Mouse (Mus musculus): ENCODE results near the gene Aloxe3. TPM values are rescaled to one million over a fixed set of nuclear protein-coding genes. Genes with fewer than 3 reads are reported as not detected.

The Aloxe3 gene
- total and polyA plus RNA-seq, 3 experiments, result 0.13 TPM; not detected in 2

- Histone ChIP-seq H3K36me3 (ENCODE audit: control insufficient read depth in 1 of 2, insufficient read depth in 2 of 2, low read length in 2 of 2) (peaks cover 0 to 3% of the 10 kb centered on the region in 2 experiments; a peak in 1 of 4 replicates), H3K79me2 (ENCODE audit: control insufficient read depth, insufficient read depth, low read length, poor library complexity) (no peaks in the 10 kb centered on the region), H3K9me3 (replicated peaks; ENCODE audit: insufficient read depth, low read length) (no peaks in the 10 kb centered on the region), H3K4me3 (ENCODE audit: control insufficient read depth in 1 of 2, insufficient read depth in 1 of 2, low read depth in 2 of 2, low read length in 2 of 2) (no peak overlapping the region), H3K4me1 (ENCODE audit: control insufficient read depth in 1 of 2, insufficient read depth in 2 of 2, low read length in 2 of 2) (peaks cover 0 to 12% of the 10 kb centered on the region in 2 experiments; a peak in 3 of 4 replicates), H3K27ac (ENCODE audit: control insufficient read depth, low read depth, low read length) (no peak overlapping the region), H3K9ac (ENCODE audit: control insufficient read depth, low read depth, low read length, poor library complexity, severe bottlenecking) (no peak overlapping the region), H3K27me3 (ENCODE audit: control insufficient read depth in 1 of 2, insufficient read depth in 2 of 2, low read length in 2 of 2) (no peaks in the 10 kb centered on the region; a peak in 1 of 4 replicates)
- DNase-seq (ENCODE audit: low read depth, low spot score), result no peak
- TF ChIP-seq ELF1 (IDR thresholded peaks at IDR 0.05; ENCODE audit: low read depth, low read length) (no peak), CHD1 (IDR thresholded peaks at IDR 0.05; ENCODE audit: low read depth, low read length) (no peak), NRF1 (IDR thresholded peaks at IDR 0.05; ENCODE audit: insufficient read depth, low read depth, low read length, poor library complexity, severe bottlenecking) (no peak), KAT2A (conservative IDR thresholded peaks at IDR 0.05; ENCODE audit: low read depth, low read length) (no peak), POLR2AphosphoS5 (IDR thresholded peaks at IDR 0.05; ENCODE audit: borderline replicate concordance, low read depth, low read length) (no peak), ETS1 (IDR thresholded peaks at IDR 0.05; ENCODE audit: low read depth, low read length) (no peak), MAFK (IDR thresholded peaks at IDR 0.05; ENCODE audit: borderline replicate concordance, low read depth, low read length) (no peak), POLR2AphosphoS2 (IDR thresholded peaks at IDR 0.05; ENCODE audit: low read length) (no peak)
Measured at GRCm38 (mm10) chr11:69077316-69077715, 48.4 kb upstream of the Aloxe3 start.

DNA sequence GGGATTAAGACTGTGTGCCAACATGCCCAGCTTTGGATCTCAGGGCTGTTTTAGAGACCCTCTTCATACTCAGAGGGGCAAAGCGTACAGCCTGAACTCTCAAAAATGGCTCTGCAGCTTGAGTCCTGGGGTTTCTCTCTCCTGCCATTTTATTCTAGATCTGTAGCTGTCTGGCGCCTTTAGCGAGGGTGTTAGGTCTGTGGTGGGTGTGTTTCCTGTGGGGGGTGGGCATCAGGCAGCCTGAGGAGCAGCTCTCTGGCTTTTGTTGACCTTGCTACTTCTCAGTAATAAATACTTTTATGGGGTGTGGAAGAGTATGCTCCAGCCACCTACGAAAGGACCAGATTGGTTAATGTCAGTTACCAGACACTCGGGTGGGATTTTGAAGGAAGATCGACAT, 47.7 kb upstream of the Aloxe3 start:
- Histone ChIP-seq H3K79me2 (ENCODE audit: control insufficient read depth, insufficient read depth, low read length, poor library complexity) (no peaks in the 10 kb centered on the region), H3K27me3 (ENCODE audit: control insufficient read depth in 1 of 2, insufficient read depth in 2 of 2, low read length in 2 of 2) (no peaks in the 10 kb centered on the region; a peak in 2 of 4 replicates), H3K9me3 (replicated peaks; ENCODE audit: insufficient read depth, low read length) (no peaks in the 10 kb centered on the region), H3K9ac (ENCODE audit: control insufficient read depth, low read depth, low read length, poor library complexity, severe bottlenecking) (no peak overlapping the region), H3K4me1 (ENCODE audit: control insufficient read depth in 1 of 2, insufficient read depth in 2 of 2, low read length in 2 of 2) (peaks cover 0 to 12% of the 10 kb centered on the region in 2 experiments; a peak in 3 of 4 replicates), H3K36me3 (ENCODE audit: control insufficient read depth in 1 of 2, insufficient read depth in 2 of 2, low read length in 2 of 2) (peaks cover 0 to 3% of the 10 kb centered on the region in 2 experiments; a peak in 1 of 4 replicates), H3K27ac (ENCODE audit: control insufficient read depth, low read depth, low read length) (no peak overlapping the region), H3K4me3 (ENCODE audit: control insufficient read depth in 1 of 2, insufficient read depth in 1 of 2, low read depth in 2 of 2, low read length in 2 of 2) (no peak overlapping the region)
- TF ChIP-seq ETS1 (IDR thresholded peaks at IDR 0.05; ENCODE audit: low read depth, low read length) (no peak), ZKSCAN1 (IDR thresholded peaks at IDR 0.05; ENCODE audit: low read depth, low read length) (no peak), MAX (IDR thresholded peaks at IDR 0.05; ENCODE audit: low read length) (no peak), NRF1 (IDR thresholded peaks at IDR 0.05; ENCODE audit: insufficient read depth, low read depth, low read length, poor library complexity, severe bottlenecking) (no peak), POLR2AphosphoS2 (IDR thresholded peaks at IDR 0.05; ENCODE audit: low read length) (no peak), POLR2A (IDR thresholded peaks at IDR 0.05; ENCODE audit: control insufficient read depth in 1 of 2, insufficient read depth in 1 of 2, low read depth in 1 of 2, low read length in 2 of 2, poor library complexity in 1 of 2) (no peak), POLR2AphosphoS5 (IDR thresholded peaks at IDR 0.05; ENCODE audit: borderline replicate concordance, low read depth, low read length) (no peak), EP300 (IDR thresholded peaks at IDR 0.05; ENCODE audit: low read depth in 1 of 2, low read length in 2 of 2) (no peak), E2F4 (IDR thresholded peaks at IDR 0.05; ENCODE audit: borderline replicate concordance, low read depth, low read length) (no peak), TAL1 (IDR thresholded peaks at IDR 0.05; ENCODE audit: low read length) (no peak), TBP (IDR thresholded peaks at IDR 0.05; ENCODE audit: low read depth, low read length) (no peak), ZC3H11A (IDR thresholded peaks at IDR 0.05; ENCODE audit: low read depth, low read length) (no peak), MEF2A (IDR thresholded peaks at IDR 0.05; ENCODE audit: extremely low read depth, insufficient replicate concordance, low read depth, low read length, poor library complexity, severe bottlenecking) (no peak), USF1 (IDR thresholded peaks at IDR 0.05; ENCODE audit: low read depth, low read length) (no peak), ZMIZ1 (IDR thresholded peaks at IDR 0.05; ENCODE audit: low read depth, low read length) (no peak), USF2 (IDR thresholded peaks at IDR 0.05; ENCODE audit: borderline replicate concordance in 1 of 2, insufficient read depth in 1 of 2, low read depth in 1 of 2, low read length in 2 of 2) (no peak), CTCF (IDR thresholded peaks at IDR 0.05 in 2 of 3, conservative IDR thresholded peaks at IDR 0.05 in 1 of 3; ENCODE audit: control insufficient read depth in 1 of 3, insufficient read depth in 1 of 3, low read depth in 2 of 3, low read length in 3 of 3, poor library complexity in 1 of 3, severe bottlenecking in 1 of 3) (no peak), CHD1 (IDR thresholded peaks at IDR 0.05; ENCODE audit: low read depth, low read length) (no peak), UBTF (IDR thresholded peaks at IDR 0.05; ENCODE audit: borderline replicate concordance, insufficient read depth, low read depth, low read length) (no peak), TCF12 (IDR thresholded peaks at IDR 0.05; ENCODE audit: low read depth, low read length) (no peak)
- no peak for DNase-seq (ENCODE audit: low read depth, low spot score)
